Mouse (Mus musculus) olfactory bulb, adult 2 months (tissue): ENCODE measurements at regions not wholly inside any gene's neighbourhood (a gene's known extent, or its start where the extent isn't known, plus 50 kb on each side); places are given as distances from the start of the nearest gene placed in this dataset.
"Not testable (repeated sequence)": the region's sequence is repeated elsewhere in the genome, so short reads cannot be mapped to it uniquely, and the experiment has no call there.

Source experiments
- H3K27ac ChIP-seq: fragments of 200-500 bp; 2 replicates; pipeline ENCODE4 v1.5.1; 2012; ENCODE audit warnings: low read depth, low read length; ENCODE audit not compliant: insufficient read depth
- H3K4me1 ChIP-seq: fragments of 200-500 bp; 2 replicates; pipeline ENCODE4 v1.6.1; 2012; ENCODE audit warnings: low read length; ENCODE audit not compliant: control insufficient read depth, insufficient read depth
- H3K4me3 ChIP-seq: fragments of 200-500 bp; 2 replicates; pipeline ENCODE4 v1.5.1; 2012; ENCODE audit warnings: mild to moderate bottlenecking, low read depth, low read length, moderate library complexity; ENCODE audit not compliant: insufficient read depth
- CTCF ChIP-seq: fragments of 200-500 bp; IDR thresholded peaks from 2 replicates; pipeline ENCODE4 v1.5.1; 2012; ENCODE audit warnings: low read depth, mild to moderate bottlenecking, low read length, moderate library complexity; ENCODE audit not compliant: insufficient read depth
- POLR2A ChIP-seq: fragments of 200-500 bp; IDR thresholded peaks from 2 replicates; pipeline ENCODE4 v1.6.1; 2012; ENCODE audit warnings: mild to moderate bottlenecking, low read depth, low read length, moderate library complexity; ENCODE audit not compliant: insufficient read depth
- WGBS: fragments of 180-500 bp; shearing (Covaris S2); methylation state at CpG from one replicate; pipeline ENCODE4 v1.1.7; 2018; 5-methylcytosine and 5-hydroxymethylcytosine counted together

DNA sequence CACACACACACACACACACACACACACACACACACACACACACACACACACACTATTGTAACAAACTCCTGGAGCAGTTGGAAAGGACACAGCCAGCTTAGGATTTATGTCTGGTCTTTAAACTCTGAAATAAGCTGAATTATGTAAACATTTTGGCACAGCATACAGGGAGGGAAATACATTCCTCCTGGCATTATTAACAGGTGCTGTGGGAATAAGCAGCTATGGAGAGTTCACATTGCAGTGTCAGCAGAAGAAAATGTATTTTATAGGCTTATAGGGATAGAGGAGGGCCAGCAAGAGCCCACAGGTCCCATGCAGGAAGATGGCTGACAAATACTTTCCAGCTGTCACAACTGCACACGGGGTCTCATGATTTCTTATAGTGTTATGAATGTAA lies 100.8 kb upstream of the Arhgap20 start:
- TF ChIP-seq POLR2A: no peak
- no peak for TF ChIP-seq CTCF
- Histone ChIP-seq H3K4me3 (no peak overlapping the region), H3K4me1 (peaks cover 7% of the 10 kb centered on the region), H3K27ac (no peak overlapping the region)
- 68% methylated on average over 1 of the region's 1 CpGs for WGBS

GRCm38 (mm10) chr9:51664876-51665275 lies 100.3 kb upstream of the Arhgap20 start:
- H3K27ac ChIP-seq: no peak overlapping the region
- peaks cover 7% of the 10 kb centered on the region for H3K4me1 ChIP-seq
- no peak for TF ChIP-seq POLR2A
- TF ChIP-seq CTCF: no peak
- no peak overlapping the region for H3K4me3 ChIP-seq

GRCm38 (mm10) chr9:51668976-51669375 lies 96.2 kb upstream of the Arhgap20 start:
- not testable (repeated sequence) for H3K4me3 ChIP-seq, H3K4me1 ChIP-seq, H3K27ac ChIP-seq
- 96% methylated on average over 12 of the region's 12 CpGs for WGBS

DNA sequence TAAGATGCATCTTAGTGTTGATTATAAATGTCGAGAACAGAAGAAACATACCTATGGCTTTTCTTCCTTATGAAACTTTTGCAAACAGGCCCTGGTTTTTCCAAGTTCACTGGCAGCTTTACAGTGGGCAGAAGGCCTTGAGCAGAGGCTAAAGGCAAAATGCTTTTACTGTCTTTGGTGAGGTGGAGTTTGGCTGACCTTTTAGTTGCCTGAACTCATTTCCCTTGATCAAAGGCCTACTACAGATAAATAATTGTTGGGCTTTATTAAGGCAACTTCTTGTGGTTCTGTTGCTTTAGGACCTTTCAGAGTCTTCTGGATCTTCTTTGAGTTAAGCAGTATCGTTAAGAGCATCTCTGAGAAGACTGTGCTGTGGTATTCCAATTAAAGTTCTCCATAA lies 94.6 kb upstream of the Arhgap20 start:
- no peak overlapping the region for H3K4me3 ChIP-seq
- no peak overlapping the region for H3K27ac ChIP-seq
- H3K4me1 ChIP-seq: peaks cover 4% of the 10 kb centered on the region; the same call in 1 of the 2 replicates
- 80% methylated on average over 2 of the region's 2 CpGs for WGBS
- no peak for TF ChIP-seq CTCF
- no peak for TF ChIP-seq POLR2A

DNA sequence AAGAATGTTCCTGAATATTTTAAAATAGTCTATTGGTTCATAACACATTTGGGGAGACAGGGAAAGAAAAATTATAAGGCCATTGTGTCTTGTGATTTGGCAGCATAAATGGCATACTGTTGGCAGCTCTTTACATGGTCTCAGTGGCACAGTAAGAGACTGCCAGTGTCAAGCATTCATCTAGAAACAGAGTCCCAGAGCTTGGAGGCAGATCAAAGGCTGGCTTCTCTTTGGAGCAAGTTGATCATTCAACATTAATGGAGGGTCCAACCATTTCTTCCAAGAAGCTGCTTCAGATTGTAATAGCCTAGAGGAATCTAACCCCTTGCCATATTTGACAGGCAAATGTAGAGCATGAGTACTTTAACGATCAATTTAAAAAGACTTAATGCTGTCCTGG lies 78.6 kb upstream of the Arhgap20 start:
- no peak overlapping the region for H3K4me3 ChIP-seq
- 30% methylated on average over 1 of the region's 1 CpGs for WGBS
- no peak overlapping the region for H3K27ac ChIP-seq
- TF ChIP-seq CTCF: no peak
- TF ChIP-seq POLR2A: no peak
- no peaks in the 10 kb centered on the region for H3K4me1 ChIP-seq

- no peak overlapping the region for H3K4me3 ChIP-seq
- WGBS: 81% methylated on average over 3 of the region's 3 CpGs
- H3K4me1 ChIP-seq: no peaks in the 10 kb centered on the region
- no peak overlapping the region for H3K27ac ChIP-seq
- TF ChIP-seq POLR2A (no peak), CTCF (no peak)
Measured at GRCm38 (mm10) chr9:51714326-51714725, 50.8 kb upstream of the Arhgap20 start.
